Mouse (Mus musculus): Measurements from ENCODE around the gene Cfap69.

Cfap69 gene

GRCm38 (mm10) chr5:5561041-5561706, 102.9 kb downstream of the Cfap69 start:
- TF ChIP-seq GATA4 (IDR thresholded peaks at IDR 0.05; ENCODE audit: insufficient replicate concordance, low read length): no peak

GRCm38 (mm10) chr5:5559798-5560197, 104.2 kb downstream of the Cfap69 start:
- TF ChIP-seq GATA4 (IDR thresholded peaks at IDR 0.05; ENCODE audit: insufficient replicate concordance, low read length): no peak

DNA sequence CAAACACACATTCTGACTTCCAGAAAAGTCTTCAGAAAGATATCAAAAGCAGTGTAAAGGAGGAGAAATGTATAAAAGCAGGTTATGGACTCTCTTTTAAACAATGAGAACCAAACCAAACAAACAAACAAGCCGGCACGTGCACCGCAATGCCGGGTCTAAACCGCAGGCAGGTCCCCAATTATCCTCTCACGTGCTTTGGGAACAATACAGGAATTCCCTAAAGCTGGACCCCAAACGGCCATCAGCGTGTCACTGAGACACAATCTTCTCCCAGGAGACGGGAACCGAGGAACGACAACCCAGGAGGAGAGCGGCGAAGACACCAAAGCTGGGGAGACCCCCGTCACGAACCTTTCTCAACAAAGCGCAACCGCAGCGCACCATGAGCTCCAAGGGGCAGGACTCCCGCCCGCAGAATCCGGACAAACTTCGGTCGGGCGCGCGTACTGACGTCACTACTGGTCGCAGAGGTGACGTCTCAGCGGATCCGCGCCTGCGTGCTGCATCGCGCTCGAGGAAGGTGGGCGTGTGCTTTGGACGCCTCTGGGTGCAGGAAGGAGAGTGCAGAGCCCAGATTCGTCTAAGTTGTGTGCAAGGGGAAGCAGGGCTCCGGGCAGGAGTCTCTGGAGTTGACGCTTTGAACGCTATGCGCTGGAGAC, 104.8 kb downstream of the Cfap69 start, which contains the start of gene Gtpbp10:
Gtpbp10 (minus strand) TSS at position 460 of the 662 bp plus-strand sequence.
- peak; percentile 14; the same call in 1 of the 2 replicates for TF ChIP-seq GATA4 (IDR thresholded peaks at IDR 0.05; ENCODE audit: insufficient replicate concordance, low read length)

DNA sequence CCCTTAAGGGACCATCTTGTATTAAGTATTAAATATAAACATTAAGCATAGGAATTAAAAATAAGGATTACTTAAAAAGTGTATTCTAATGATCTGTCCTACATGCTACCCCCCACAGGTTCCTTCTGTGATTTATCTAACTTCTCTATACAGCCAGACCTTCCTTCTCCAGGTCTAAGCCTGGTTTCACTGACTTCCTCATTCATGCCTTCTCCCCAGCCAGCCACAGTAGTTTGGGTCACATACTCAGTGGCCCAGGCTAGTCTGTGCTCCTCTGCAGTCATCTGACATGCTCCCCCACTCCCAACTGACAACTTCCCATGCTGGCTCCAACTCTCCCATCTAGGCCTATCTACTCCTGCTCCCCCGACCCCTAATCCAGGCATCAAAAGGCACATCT, 112.9 kb downstream of the Cfap69 start:
- TF ChIP-seq GATA4 (IDR thresholded peaks at IDR 0.05; ENCODE audit: insufficient replicate concordance, low read length): no peak

DNA sequence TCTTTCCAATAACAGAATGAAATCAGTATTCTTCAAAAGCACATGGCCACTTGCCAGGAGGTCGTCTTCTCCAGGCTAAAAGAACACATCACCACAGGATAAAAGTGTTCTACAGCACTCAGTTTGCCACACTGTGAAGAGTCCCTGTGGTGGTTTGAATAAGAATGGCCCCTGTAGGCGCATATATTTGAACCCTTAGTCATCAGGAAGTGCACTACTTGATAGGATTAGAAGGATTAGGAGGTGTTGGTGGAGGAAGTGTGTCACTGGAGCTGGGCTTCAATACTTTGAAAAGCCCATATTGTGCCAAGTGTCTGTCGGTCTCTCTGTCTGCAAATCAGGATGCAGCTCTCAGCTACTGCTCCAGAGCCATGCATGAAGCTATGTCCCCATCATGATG, 123.7 kb downstream of the Cfap69 start:
- TF ChIP-seq GATA4 (IDR thresholded peaks at IDR 0.05; ENCODE audit: insufficient replicate concordance, low read length): no peak

- TF ChIP-seq GATA4 (IDR thresholded peaks at IDR 0.05; ENCODE audit: insufficient replicate concordance, low read length): no peak
Observed at GRCm38 (mm10) chr5:5539771-5540170, 124.3 kb downstream of the Cfap69 start.

GRCm38 (mm10) chr5:5536131-5536530, 127.9 kb downstream of the Cfap69 start:
- no peak for TF ChIP-seq GATA4 (IDR thresholded peaks at IDR 0.05; ENCODE audit: insufficient replicate concordance, low read length)

DNA sequence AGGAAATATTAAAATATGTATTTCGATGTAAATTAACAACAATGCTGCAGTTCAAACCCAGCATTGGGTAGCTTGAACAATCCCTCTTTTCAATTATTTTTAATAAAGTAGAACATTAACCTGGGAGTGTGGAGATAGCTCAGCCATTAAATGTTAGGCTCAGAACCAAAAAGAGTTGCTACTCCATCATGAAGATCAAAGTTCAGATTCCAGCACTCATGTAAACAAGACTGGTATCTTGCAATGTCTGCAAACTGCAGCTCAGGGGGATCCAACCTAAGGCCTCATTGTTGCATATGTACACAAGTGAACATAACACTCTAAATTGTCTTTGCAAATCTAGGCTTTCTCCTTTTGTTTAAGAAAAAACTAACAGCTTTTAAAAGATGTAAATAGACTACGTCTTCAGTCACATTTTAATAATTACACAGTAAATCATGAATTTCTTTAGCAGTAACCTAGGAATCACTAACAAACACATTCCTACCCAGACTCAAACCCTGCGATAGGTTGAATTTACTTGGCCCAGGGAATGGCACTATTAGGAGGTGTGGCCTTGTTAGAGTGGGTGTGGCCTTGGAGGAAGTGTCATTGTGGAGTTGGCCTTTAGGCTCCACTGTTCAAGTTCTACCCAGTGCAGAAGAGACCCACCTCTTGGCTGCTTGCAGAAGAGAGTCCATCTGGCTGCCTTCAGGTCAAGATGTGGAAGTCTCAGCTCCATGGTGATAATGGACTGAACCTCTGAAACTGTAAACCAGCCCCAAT, 130.2 kb downstream of the Cfap69 start:
- TF ChIP-seq GATA4 (IDR thresholded peaks at IDR 0.05; ENCODE audit: insufficient replicate concordance, low read length): no peak
